Mouse (Mus musculus) forelimb bud, embryonic 11.5 days (tissue): Measurements from ENCODE around the gene Cdiptos.
A peak's percentile ranks its signal among the peaks of the same experiment; 100 is the strongest.

ENCODE experiments used
- DNase-seq: peaks from one replicate; pipeline ENCODE4 v3.0.0-alpha.2; 2012; ENCODE audit warnings: low read depth, low spot score

Cdiptos gene

DNA sequence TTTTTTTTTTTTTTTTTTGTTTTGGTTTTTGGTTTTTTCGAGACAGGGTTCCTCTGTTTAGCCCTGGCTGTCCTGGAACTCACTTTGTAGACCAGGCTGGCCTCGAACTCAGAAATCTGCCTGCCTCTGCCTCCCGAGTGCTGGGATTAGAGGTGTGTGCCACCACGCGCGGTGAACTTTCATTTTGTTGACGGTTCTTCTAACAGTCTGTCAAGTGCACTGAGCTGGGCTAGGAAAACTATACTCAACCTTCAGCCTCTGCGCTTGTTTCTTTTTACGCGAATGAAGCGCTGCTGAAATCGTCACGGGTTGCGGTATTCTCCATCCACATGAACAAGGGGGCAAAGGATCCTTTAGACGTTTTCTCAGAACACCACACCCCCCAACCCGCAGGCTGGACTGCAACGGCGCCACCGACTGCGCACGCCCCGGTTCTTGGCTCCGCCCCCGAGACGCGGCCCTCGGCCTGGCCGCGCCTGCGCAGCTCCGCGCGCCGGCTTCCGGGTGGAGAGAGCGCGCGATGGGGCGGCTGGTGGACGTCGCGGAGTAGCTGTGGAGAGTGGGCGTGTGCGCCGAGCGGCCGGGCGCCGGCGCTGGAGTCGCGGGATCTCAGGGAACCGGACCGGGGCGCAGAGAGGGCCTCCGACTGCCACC lies 47.4 kb downstream of the Cdiptos start, which contains the start of gene Kctd13:
Kctd13 (plus strand) TSS at position 496 of the 654 bp plus-strand sequence.
- DNase-seq = peak; percentile 92

DNA sequence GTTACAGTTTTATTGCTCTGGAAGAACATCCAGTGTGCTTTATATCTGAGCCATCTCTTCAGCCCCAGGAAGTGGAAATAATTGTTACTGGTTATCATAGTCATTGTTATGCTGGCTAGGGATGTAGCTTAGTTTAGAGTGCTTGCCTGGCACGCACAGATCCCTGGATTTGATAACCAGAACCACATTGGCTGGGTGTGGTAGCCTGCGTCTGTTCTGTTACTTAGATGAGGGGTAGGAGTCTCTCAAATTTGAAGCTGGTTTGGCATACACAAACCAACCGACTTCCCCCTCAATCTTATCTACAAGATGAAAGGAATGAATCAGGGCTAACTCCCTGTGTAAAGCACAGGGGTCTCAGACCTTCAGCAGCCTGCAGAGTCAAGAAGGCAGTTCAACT lies 49.6 kb downstream of the Cdiptos start:
- no peak for DNase-seq

DNA sequence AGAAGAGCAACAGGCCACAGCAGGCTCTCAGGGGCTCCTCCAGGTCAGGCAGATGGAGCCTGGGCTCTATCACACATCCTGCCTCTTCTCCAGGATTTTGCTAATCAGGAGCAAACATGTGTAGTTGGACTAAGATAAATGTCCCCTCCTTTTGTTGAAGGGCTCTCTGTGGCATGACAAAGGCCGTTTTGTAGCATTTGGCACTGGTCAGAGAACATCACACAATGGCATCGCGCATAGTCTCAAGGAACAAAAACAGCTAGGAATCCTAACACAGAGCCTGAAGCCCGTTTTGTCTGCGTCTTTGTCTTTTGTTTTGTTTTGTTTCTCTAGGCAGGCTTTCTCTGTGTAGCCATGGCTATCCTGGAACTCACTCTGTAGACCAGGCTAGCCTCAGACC lies 51.9 kb downstream of the Cdiptos start:
- no peak for DNase-seq

DNA sequence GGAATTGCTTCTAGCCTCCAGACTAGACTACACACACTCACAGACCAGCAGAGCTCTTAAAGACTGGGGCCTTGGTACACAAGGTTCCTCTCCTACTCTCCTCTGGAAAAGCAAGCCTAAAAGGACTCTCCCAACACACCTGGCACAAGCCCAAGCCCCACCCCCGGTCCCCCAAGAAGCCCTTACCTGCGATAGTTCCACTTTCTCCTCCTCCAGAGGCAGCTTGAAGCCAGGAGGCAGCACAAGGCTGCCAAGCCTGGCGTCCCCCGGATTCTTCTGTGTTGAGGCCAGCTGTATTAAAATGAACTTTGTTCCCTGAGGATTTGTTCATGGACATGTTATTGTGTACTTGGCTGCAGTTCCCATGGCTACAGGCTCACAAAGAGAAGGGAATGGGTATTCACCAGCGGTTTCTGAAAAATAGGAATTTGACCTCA lies 53.3 kb downstream of the Cdiptos start, which contains the start of gene Tmem219:
Tmem219 (minus strand) TSS at position 294 of the 437 bp plus-strand sequence.
- DNase-seq = no peak
